Comparison of ENCODE assay signal across 25 mouse cellular contexts in the genomic region with DNA sequence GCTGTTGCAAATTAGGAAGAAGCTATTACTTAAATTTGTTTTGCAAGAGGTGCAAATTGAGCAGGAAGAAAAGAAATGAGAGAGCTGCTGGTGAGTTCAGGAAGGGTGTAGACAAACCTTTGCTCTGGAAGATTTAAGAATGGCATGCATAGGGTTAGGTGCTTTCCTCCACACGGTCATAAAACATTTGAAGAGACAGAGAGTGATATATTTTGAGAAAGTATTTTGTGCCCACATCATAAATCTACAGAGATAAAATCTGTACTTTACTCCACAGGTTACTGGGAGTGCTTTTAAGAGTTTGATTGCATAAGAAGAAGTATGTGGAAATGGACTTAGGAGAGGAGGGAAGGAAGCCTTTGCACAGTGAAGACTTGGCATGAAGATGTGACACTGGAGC.
DNase-seq lines count a peak whose midpoint lies in the region; ATAC-seq and TF ChIP-seq lines count a peak whose summit lies in the region.
"Had no signal": no experiment of that assay in that cellular context is flagged by ENCODE, and none has a peak within 500 bp of the region (broad histone marks: within the 10 kb centered on the region; RNA-seq: fewer than 3 reads in every experiment).

No protein-coding gene starts in this region.

- no peak overlapping the region for H3K4me2 ChIP-seq in midbrain, postnatal 0 days (ENCODE audit: low read depth, low read length, poor library complexity, severe bottlenecking)
- H3K4me2 ChIP-seq: embryonic facial prominence, embryonic 12.5 days; forebrain, embryonic 12.5 days had no signal

- no peaks in the 10 kb centered on the region for H3K4me1 ChIP-seq in midbrain, postnatal 0 days (ENCODE audit: insufficient read depth, low read length)
- H3K4me1 ChIP-seq: embryonic facial prominence, embryonic 10.5 days; embryonic facial prominence, embryonic 12.5 days; forebrain, embryonic 10.5 days; forebrain, embryonic 12.5 days had no signal

- no peaks in the 10 kb centered on the region for H3K9me3 ChIP-seq in midbrain, postnatal 0 days (ENCODE audit: low read length)
- H3K9me3 ChIP-seq: embryonic facial prominence, embryonic 10.5 days; embryonic facial prominence, embryonic 12.5 days; forebrain, embryonic 10.5 days; forebrain, embryonic 12.5 days; G1E had no signal

- no peak overlapping the region for H3K9ac ChIP-seq in midbrain, postnatal 0 days (replicated peaks; ENCODE audit: low read length, poor library complexity, severe bottlenecking)
- H3K9ac ChIP-seq: embryonic facial prominence, embryonic 12.5 days; forebrain, embryonic 12.5 days had no signal

- no peaks in the 10 kb centered on the region for H3K27me3 ChIP-seq in midbrain, postnatal 0 days (ENCODE audit: insufficient read depth, low read length)
- H3K27me3 ChIP-seq: CH12.LX; embryonic facial prominence, embryonic 12.5 days; forebrain, embryonic 12.5 days; Patski had no signal

- ATAC-seq in hematopoietic stem cell, adult 5-6 weeks (replicated peaks in 1 of 2; ENCODE audit: insufficient read depth in 1 of 2, low FRiP score in 2 of 2, low TSS enrichment in 1 of 2, low read depth in 1 of 2, poor library complexity in 2 of 2, severe bottlenecking in 2 of 2), result peak; percentile 39 to 53; a peak in 3 of 4 replicates
- ATAC-seq in megakaryocyte progenitor cell, adult 5-6 weeks (replicated peaks; ENCODE audit: poor library complexity), result 0 out of 2 replicates have a peak, but pooled peaks have one; percentile 42
- ATAC-seq in CD4-positive, CD25-positive, alpha-beta regulatory T cell, adult 4 months, result no peak
- ATAC-seq in midbrain, postnatal 0 days (ENCODE audit: low FRiP score), result no peak
- ATAC-seq: activated CD4-positive, CD25-positive, alpha-beta regulatory T cell, adult 4 months; forebrain, embryonic 14.5 days; forebrain, embryonic 16.5 days; Patski had no signal

- H3K4me3 ChIP-seq in midbrain, postnatal 0 days (ENCODE audit: low read depth, low read length), result no peak overlapping the region
- H3K4me3 ChIP-seq: embryonic facial prominence, embryonic 10.5 days; embryonic facial prominence, embryonic 12.5 days; forebrain, embryonic 10.5 days; forebrain, embryonic 12.5 days had no signal

- DNase-seq in fat pad, adult 2 months (ENCODE audit: extremely low read depth, low read depth, low spot score), result peak; percentile 84
- DNase-seq in gonadal fat pad, adult 2 months (ENCODE audit: low read depth), result peak; percentile 93
- no peak for DNase-seq in heart, adult 18-20 months
- DNase-seq in midbrain, postnatal 0 days (ENCODE audit: low spot score), result no peak
- DNase-seq: adrenal gland, adult 8-10 months; adrenal gland, postnatal 14 days; adrenal gland, postnatal 36 days; cerebellum, adult 11-12 months; cerebellum, adult 2 months; cerebellum, adult 9-10 months; cerebellum, postnatal 10 days; cerebellum, postnatal 25 days had no signal

- H3K36me3 ChIP-seq in midbrain, postnatal 0 days (ENCODE audit: insufficient read depth, low read length), result no peaks in the 10 kb centered on the region
- H3K36me3 ChIP-seq: embryonic facial prominence, embryonic 10.5 days; embryonic facial prominence, embryonic 12.5 days; forebrain, embryonic 10.5 days; forebrain, embryonic 12.5 days; G1E had no signal

- TF ChIP-seq CTCF in midbrain, postnatal 0 days (IDR thresholded peaks at IDR 0.05), result no peak

- no peak overlapping the region for H3K27ac ChIP-seq in midbrain, postnatal 0 days (ENCODE audit: low read depth, low read length)
- H3K27ac ChIP-seq: embryonic facial prominence, embryonic 10.5 days; embryonic facial prominence, embryonic 12.5 days; forebrain, embryonic 10.5 days; forebrain, embryonic 12.5 days had no signal

- WGBS in midbrain, postnatal 0 days, result 77% methylated on average over 1 of the region's 1 CpGs

Comparison
In these comparisons a context has a peak if more than half of its experiments do, and no peak if none do; other contexts are left out.
1. DNase-seq: peak in fat pad, adult 2 months (single experiment) and gonadal fat pad, adult 2 months (single experiment); none in heart, adult 18-20 months (0 of 2) and midbrain, postnatal 0 days (single experiment).
2. ATAC-seq: peak in hematopoietic stem cell, adult 5-6 weeks (2 of 2) and megakaryocyte progenitor cell, adult 5-6 weeks (single experiment); none in CD4-positive, CD25-positive, alpha-beta regulatory T cell, adult 4 months (single experiment) and midbrain, postnatal 0 days (single experiment).